Mouse (Mus musculus) bone marrow macrophage, adult 2 months (primary cell): ENCODE data around the gene Ubd.

Source experiments
- CTCF ChIP-seq: IDR thresholded peaks from 2 replicates; pipeline ENCODE4 v1.5.1; 2012; ENCODE audit warnings: low read depth, mild to moderate bottlenecking, low read length, moderate library complexity
- POLR2A ChIP-seq: IDR thresholded peaks from 2 replicates; pipeline ENCODE4 v1.6.1; 2012; ENCODE audit warnings: mild to moderate bottlenecking, low read depth, low read length, borderline replicate concordance

- TF ChIP-seq POLR2A (no peak), CTCF (no peak)
These were observed 26.2 kb downstream of the Ubd start, which contains the start of gene Olfr96 for GRCm38 (mm10) chr17:37219846-37220245.
